44 mouse cellular contexts compared by ENCODE assay signal in the genomic region with DNA sequence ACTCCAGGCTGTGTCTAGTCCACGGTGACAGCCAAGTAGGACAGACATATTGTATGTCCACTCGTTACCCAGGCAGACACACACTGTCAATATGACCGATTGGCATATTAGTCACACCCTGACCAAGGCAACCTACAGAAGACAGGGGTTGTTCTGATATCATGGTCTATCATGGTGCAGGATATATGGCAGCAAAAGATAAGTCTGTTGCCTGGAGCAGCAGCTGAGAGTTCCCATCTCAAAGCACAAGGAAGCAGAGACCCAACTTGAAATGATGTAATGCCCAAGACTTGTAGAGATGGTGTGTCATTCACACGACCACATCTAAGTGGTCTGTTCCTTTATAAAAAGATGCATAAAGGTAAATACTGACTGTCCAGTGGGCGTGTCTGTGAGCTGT. TPM values are rescaled to one million over a fixed set of nuclear protein-coding genes. Genes with fewer than 3 reads are reported as not detected.
"Had no signal": no experiment of that assay in that cellular context is flagged by ENCODE, and none has a peak within 500 bp of the region (broad histone marks: within the 10 kb centered on the region; RNA-seq: fewer than 3 reads in every experiment).

No protein-coding gene starts in this region.

- H3K4me1 ChIP-seq: limb, embryonic 12.5 days; lung, embryonic 15.5 days had no signal

- H3K9me3 ChIP-seq: limb, embryonic 10.5 days; limb, embryonic 12.5 days; limb, embryonic 13.5 days; limb, embryonic 15.5 days; liver, embryonic 12.5 days; liver, embryonic 13.5 days; liver, embryonic 15.5 days; lung, embryonic 15.5 days; midbrain, embryonic 10.5 days; midbrain, embryonic 12.5 days; midbrain, embryonic 13.5 days; midbrain, embryonic 15.5 days; neural tube, embryonic 12.5 days had no signal

- H3K36me3 ChIP-seq: limb, embryonic 10.5 days; limb, embryonic 12.5 days; limb, embryonic 13.5 days; limb, embryonic 15.5 days; liver, embryonic 12.5 days; liver, embryonic 13.5 days; liver, embryonic 15.5 days; lung, embryonic 15.5 days; midbrain, embryonic 10.5 days; midbrain, embryonic 12.5 days; midbrain, embryonic 13.5 days; midbrain, embryonic 15.5 days; neural tube, embryonic 12.5 days had no signal

- H3K4me3 ChIP-seq: left cerebral cortex, adult 2 months; limb, embryonic 10.5 days; limb, embryonic 12.5 days; limb, embryonic 13.5 days; limb, embryonic 15.5 days; liver, embryonic 12.5 days; liver, embryonic 13.5 days; liver, embryonic 15.5 days; lung, embryonic 15.5 days; midbrain, embryonic 10.5 days; midbrain, embryonic 12.5 days; midbrain, embryonic 13.5 days; midbrain, embryonic 15.5 days; myocyte; neural tube, embryonic 12.5 days had no signal

- ATAC-seq: liver, embryonic 12.5 days; lung, postnatal 0 days; midbrain, embryonic 13.5 days; midbrain, embryonic 15.5 days; midbrain, embryonic 16.5 days had no signal

- DNase-seq: left cerebral cortex, postnatal 4 days; liver; liver, embryonic 13.5 days; liver, postnatal 0 days; lung, adult 18-20 months; lung, adult 2 months; lung, embryonic 14.5 days; lung, postnatal 10 days; lung, postnatal 14 days; lung, postnatal 36 days; midbrain, embryonic 14.5 days had no signal

- H3K9ac ChIP-seq: limb, embryonic 12.5 days; limb, embryonic 13.5 days; limb, embryonic 15.5 days; liver, embryonic 12.5 days; liver, embryonic 13.5 days; liver, embryonic 14.5 days; liver, embryonic 15.5 days; liver, postnatal 0 days; lung, embryonic 14.5 days; lung, embryonic 15.5 days; midbrain, embryonic 12.5 days; midbrain, embryonic 13.5 days; midbrain, embryonic 15.5 days; neural tube, embryonic 12.5 days had no signal

- H3K27ac ChIP-seq: left cerebral cortex, adult 2 months; limb, embryonic 10.5 days; limb, embryonic 12.5 days; limb, embryonic 13.5 days; limb, embryonic 15.5 days; liver, embryonic 12.5 days; liver, embryonic 13.5 days; liver, embryonic 14.5 days; liver, embryonic 15.5 days; lung, embryonic 15.5 days; macrophage; midbrain, embryonic 10.5 days; midbrain, embryonic 12.5 days; midbrain, embryonic 13.5 days; midbrain, embryonic 15.5 days; neural tube, embryonic 12.5 days had no signal

RNA-seq across cellular contexts. Expression of gene Cd300e, which starts 16.7 kb away (rescaled TPM):
- total RNA-seq: left cerebral cortex, postnatal 10 days; left cerebral cortex, postnatal 14 days; left cerebral cortex, postnatal 25 days; left cerebral cortex, postnatal 36 days; left cerebral cortex, postnatal 4 days; megakaryocyte-erythroid progenitor cell, adult 5-6 weeks; midbrain, postnatal 0 days had no signal
- polyA plus RNA-seq: limb, embryonic 10.5 days; limb, embryonic 11.5 days; limb, embryonic 12.5 days; lung, embryonic 14.5 days; midbrain, embryonic 10.5 days; midbrain, embryonic 11.5 days; midbrain, embryonic 12.5 days; midbrain, embryonic 13.5 days; midbrain, embryonic 14.5 days; midbrain, embryonic 15.5 days; myocyte; neural tube, embryonic 11.5 days; neural tube, embryonic 12.5 days had no signal

RNA-seq across cellular contexts. Expression of gene Cd300ld3, which starts 30.5 kb away (rescaled TPM):
- total RNA-seq: left cerebral cortex, postnatal 10 days; left cerebral cortex, postnatal 14 days had no signal
- polyA plus RNA-seq: limb, embryonic 10.5 days; limb, embryonic 11.5 days; limb, embryonic 12.5 days; limb, embryonic 13.5 days; limb, embryonic 15.5 days; liver, embryonic 11.5 days; liver, embryonic 13.5 days; liver, embryonic 15.5 days; liver, embryonic 16.5 days; liver, postnatal 0 days; lung, embryonic 14.5 days; lung, embryonic 15.5 days; lung, embryonic 16.5 days; lung, postnatal 0 days; midbrain, embryonic 10.5 days; midbrain, embryonic 11.5 days; midbrain, embryonic 12.5 days; midbrain, embryonic 13.5 days; midbrain, embryonic 14.5 days; midbrain, embryonic 15.5 days; midbrain, embryonic 16.5 days; midbrain, postnatal 0 days; myocyte; neural tube, embryonic 11.5 days; neural tube, embryonic 12.5 days had no signal

RNA-seq across cellular contexts. Expression of gene Cd300ld5, which starts 41.1 kb away (rescaled TPM):
- total RNA-seq: left cerebral cortex, postnatal 10 days; left cerebral cortex, postnatal 14 days; megakaryocyte progenitor cell, adult 5-6 weeks; monocyte, adult 5-6 weeks had no signal
- polyA plus RNA-seq: limb, embryonic 10.5 days; limb, embryonic 11.5 days; limb, embryonic 12.5 days; limb, embryonic 13.5 days; limb, embryonic 15.5 days; liver, adult 2 months; liver, embryonic 11.5 days; liver, embryonic 12.5 days; liver, embryonic 13.5 days; liver, embryonic 15.5 days; liver, embryonic 16.5 days; liver, postnatal 0 days; lung, embryonic 14.5 days; lung, embryonic 15.5 days; lung, embryonic 16.5 days; lung, postnatal 0 days; midbrain, embryonic 10.5 days; midbrain, embryonic 11.5 days; midbrain, embryonic 12.5 days; midbrain, embryonic 13.5 days; midbrain, embryonic 14.5 days; midbrain, embryonic 15.5 days; midbrain, embryonic 16.5 days; midbrain, postnatal 0 days; neural tube, embryonic 11.5 days; neural tube, embryonic 12.5 days had no signal

RNA-seq across cellular contexts. Expression of gene Cd300ld4, which starts 51.9 kb away (rescaled TPM):
- total RNA-seq: left cerebral cortex, adult 2 months; left cerebral cortex, postnatal 36 days; liver, adult 2 months; megakaryocyte progenitor cell, adult 5-6 weeks; midbrain, postnatal 0 days; monocyte, adult 5-6 weeks had no signal
- polyA plus RNA-seq: limb, embryonic 10.5 days; limb, embryonic 11.5 days; limb, embryonic 12.5 days; limb, embryonic 13.5 days; limb, embryonic 15.5 days; liver, adult 2 months; liver, embryonic 11.5 days; liver, embryonic 12.5 days; liver, embryonic 13.5 days; liver, embryonic 15.5 days; liver, embryonic 16.5 days; liver, postnatal 0 days; lung, embryonic 14.5 days; lung, embryonic 15.5 days; lung, embryonic 16.5 days; lung, postnatal 0 days; midbrain, embryonic 10.5 days; midbrain, embryonic 11.5 days; midbrain, embryonic 12.5 days; midbrain, embryonic 13.5 days; midbrain, embryonic 14.5 days; midbrain, embryonic 15.5 days; midbrain, embryonic 16.5 days; midbrain, postnatal 0 days; myocyte; neural tube, embryonic 11.5 days; neural tube, embryonic 12.5 days had no signal
